8 mouse cellular contexts compared by ENCODE assay signal in genomic region chr8:88454906-88455305, GRCm38 (mm10).
A peak's percentile ranks its signal among the peaks of the same experiment; 100 is the strongest.
DNase-seq lines count a peak whose midpoint lies in the region; ATAC-seq and TF ChIP-seq lines count a peak whose summit lies in the region.

No protein-coding gene starts in this region.

- peaks cover 17% of the 10 kb centered on the region for H3K4me1 ChIP-seq in cerebellum, adult 2 months (ENCODE audit: control insufficient read depth, insufficient read depth, low read length)
- peaks cover 38% of the 10 kb centered on the region for H3K4me1 ChIP-seq in E14TG2a.4 (replicated peaks; ENCODE audit: low read depth, low read length)
- peaks cover 14% of the 10 kb centered on the region; the same call in 1 of the 2 replicates for H3K4me1 ChIP-seq in hindbrain, embryonic 11.5 days (replicated peaks; ENCODE audit: control insufficient read depth, insufficient read depth, low read length)
- H3K4me1 ChIP-seq in liver, postnatal 0 days (ENCODE audit: insufficient read depth) = peaks cover 6% of the 10 kb centered on the region; the same call in 1 of the 2 replicates

- ATAC-seq in hindbrain, embryonic 11.5 days (ENCODE audit: low FRiP score) = no peak
- ATAC-seq in liver, postnatal 0 days = no peak

- no peaks in the 10 kb centered on the region for H3K36me3 ChIP-seq in E14TG2a.4 (ENCODE audit: insufficient read depth, low read length)
- no peaks in the 10 kb centered on the region for H3K36me3 ChIP-seq in hindbrain, embryonic 11.5 days (ENCODE audit: control insufficient read depth, insufficient read depth, low read length)
- no peaks in the 10 kb centered on the region for H3K36me3 ChIP-seq in liver, postnatal 0 days (replicated peaks; ENCODE audit: insufficient read depth, low read length)

- peak overlapping the region; percentile 89 for H3K4me2 ChIP-seq in hindbrain, embryonic 11.5 days (replicated peaks; ENCODE audit: low read depth, low read length)
- peak overlapping the region; percentile 78; the same call in 1 of the 2 replicates for H3K4me2 ChIP-seq in liver, postnatal 0 days (ENCODE audit: low read depth, low read length)

- TF ChIP-seq POLR2A in cerebellum, adult 2 months (IDR thresholded peaks at IDR 0.05; ENCODE audit: borderline replicate concordance, insufficient read depth, low read length) = no peak

- no peak for DNase-seq in cerebellum, adult 2 months
- DNase-seq in cerebellum, adult 9-11 months = no peak
- DNase-seq in hindbrain, embryonic 11.5 days (ENCODE audit: low spot score) = peak; percentile 57
- DNase-seq in liver, postnatal 0 days = no peak
- no peak for DNase-seq in right cerebral cortex, postnatal 14 days
- no peak for DNase-seq in c-Kit-positive CD71-positive TER-119-positive erythroid progenitor cells, embryonic 14.5 days (ENCODE audit: low spot score)
- DNase-seq in adrenal gland, adult (ENCODE audit: inconsistent age in 2 of 2, low spot score in 1 of 2) = no peak

- H3K9ac ChIP-seq in hindbrain, embryonic 11.5 days (ENCODE audit: low read depth, low read length) = no peak overlapping the region; the same call in 1 of the 2 replicates
- no peak overlapping the region for H3K9ac ChIP-seq in liver, postnatal 0 days (replicated peaks)

- 36% methylated on average over 4 of the region's 4 CpGs for WGBS in cerebellum, adult 2 months
- WGBS in hindbrain, embryonic 11.5 days = 3% methylated on average over 4 of the region's 4 CpGs
- WGBS in liver, postnatal 0 days (ENCODE audit: insufficient replicate concordance) = 9% methylated on average over 4 of the region's 4 CpGs

- no peak for TF ChIP-seq CTCF in cerebellum, adult 2 months (IDR thresholded peaks at IDR 0.05; ENCODE audit: borderline replicate concordance, insufficient read depth, low read depth, low read length)
- no peak for TF ChIP-seq CTCF in E14TG2a.4 (conservative IDR thresholded peaks at IDR 0.05; ENCODE audit: low read length)
- no peak for TF ChIP-seq CTCF in liver, postnatal 0 days (IDR thresholded peaks at IDR 0.05; ENCODE audit: low read depth)

- no peak overlapping the region for H3K27ac ChIP-seq in cerebellum, adult 2 months (ENCODE audit: insufficient read depth, low read length)
- peak overlapping the region; percentile 85 for H3K27ac ChIP-seq in hindbrain, embryonic 11.5 days (ENCODE audit: low read depth, low read length)
- H3K27ac ChIP-seq in liver, postnatal 0 days (ENCODE audit: low read depth) = no peak overlapping the region

- H3K4me3 ChIP-seq in cerebellum, adult 2 months (replicated peaks; ENCODE audit: insufficient read depth, low read depth, low read length) = peak overlapping the region; percentile 63
- H3K4me3 ChIP-seq in E14TG2a.4 (replicated peaks; ENCODE audit: low read length) = peak overlapping the region; percentile 76
- no peak overlapping the region; the same call in 1 of the 2 replicates for H3K4me3 ChIP-seq in hindbrain, embryonic 11.5 days (ENCODE audit: low read depth, low read length)
- H3K4me3 ChIP-seq in liver, postnatal 0 days (ENCODE audit: low read depth, low read length) = no peak overlapping the region

- H3K9me3 ChIP-seq in E14TG2a.4 (ENCODE audit: low read length) = peaks cover 10% of the 10 kb centered on the region
- H3K9me3 ChIP-seq in hindbrain, embryonic 11.5 days (ENCODE audit: control insufficient read depth, low read length) = no peaks in the 10 kb centered on the region
- H3K9me3 ChIP-seq in liver, postnatal 0 days (ENCODE audit: low read length) = no peaks in the 10 kb centered on the region

- H3K27me3 ChIP-seq in cerebellum, adult 2 months (ENCODE audit: control insufficient read depth, insufficient read depth, low read length) = no peaks in the 10 kb centered on the region; the same call in 1 of the 2 replicates
- peaks cover 70% of the 10 kb centered on the region for H3K27me3 ChIP-seq in E14TG2a.4 (ENCODE audit: insufficient read depth, low read length)
- peaks cover 9% of the 10 kb centered on the region for H3K27me3 ChIP-seq in hindbrain, embryonic 11.5 days (ENCODE audit: control insufficient read depth, insufficient read depth, low read length)
- H3K27me3 ChIP-seq in liver, postnatal 0 days (ENCODE audit: insufficient read depth, low read length) = peaks cover 59% of the 10 kb centered on the region

- TF ChIP-seq EP300 in liver, postnatal 0 days (IDR thresholded peaks at IDR 0.05; ENCODE audit: low read depth) = no peak

Comparison
In these comparisons a context has a peak if more than half of its experiments do, and no peak if none do; other contexts are left out.
1. H3K4me3 ChIP-seq: peak in cerebellum, adult 2 months (single experiment) and E14TG2a.4 (single experiment); none in hindbrain, embryonic 11.5 days (single experiment) and liver, postnatal 0 days (single experiment).